Mouse (Mus musculus) midbrain, postnatal 0 days (tissue): ENCODE data around the gene Ctnnbl1. TPM values are rescaled to one million over a fixed set of nuclear protein-coding genes. Genes with fewer than 3 reads are reported as not detected.

Source experiments
- ATAC-seq: fragments of 200-750 bp; cut with Nextera tagmentation; 2 replicates; pipeline ENCODE4 v1.8.0; 2017; ENCODE audit warnings: moderate number of reproducible peaks, mild to moderate bottlenecking, moderate TSS enrichment, moderate library complexity; ENCODE audit not compliant: low FRiP score
- DNase-seq: peaks from one replicate; pipeline ENCODE4 v3.0.0-alpha.2; 2015; ENCODE audit warnings: low spot score
- H3K27ac ChIP-seq: fragments of 300-500 bp; sonication (generic); 2 replicates; pipeline ENCODE4 v1.5.1; 2014; ENCODE audit warnings: low read depth, mild to moderate bottlenecking, low read length, mixed read lengths
- H3K27me3 ChIP-seq: fragments of 300-500 bp; sonication (generic); 2 replicates; pipeline ENCODE4 v1.6.1; 2014; ENCODE audit warnings: low read length, control low read depth, mixed read lengths; ENCODE audit not compliant: insufficient read depth
- H3K36me3 ChIP-seq: fragments of 300-500 bp; sonication (generic); 2 replicates; pipeline ENCODE4 v1.6.1; 2014; ENCODE audit warnings: low read length, control low read depth, mixed read lengths; ENCODE audit not compliant: insufficient read depth
- H3K4me1 ChIP-seq: fragments of 300-500 bp; sonication (generic); 2 replicates; pipeline ENCODE4 v1.6.1; 2014; ENCODE audit warnings: mild to moderate bottlenecking, control low read depth, antibody characterized with exemption, low read length, mixed read lengths; ENCODE audit not compliant: insufficient read depth
- H3K4me2 ChIP-seq: fragments of 300-500 bp; sonication (generic); 2 replicates; pipeline ENCODE4 v1.6.1; 2014; ENCODE audit warnings: low read depth, mild to moderate bottlenecking, low read length, mixed read lengths; ENCODE audit not compliant: poor library complexity, severe bottlenecking
- H3K4me3 ChIP-seq: fragments of 300-500 bp; sonication (generic); 2 replicates; pipeline ENCODE4 v1.5.1; 2014; ENCODE audit warnings: low read depth, mild to moderate bottlenecking, low read length, moderate library complexity
- H3K9ac ChIP-seq: fragments of 300-500 bp; sonication (generic); replicated peaks from 2 replicates; pipeline ENCODE4 v1.6.1; 2014; ENCODE audit warnings: mild to moderate bottlenecking, low read length, moderate library complexity, mixed read lengths; ENCODE audit not compliant: poor library complexity, severe bottlenecking
- H3K9me3 ChIP-seq: fragments of 300-500 bp; sonication (generic); 2 replicates; pipeline ENCODE4 v1.6.1; 2016; ENCODE audit warnings: low read length, control low read depth
- CTCF ChIP-seq: IDR thresholded peaks from 2 replicates; pipeline ENCODE4 v1.5.1; 2016; ENCODE audit warnings: antibody characterized with exemption, mild to moderate bottlenecking
- WGBS: fragments of 180-500 bp; shearing (Covaris S2); extraction: QIAGEN DNeasy Blood & Tissue Kit; methylation state at CpG from one replicate; pipeline ENCODE4 v1.1.7; 2014; 5-methylcytosine and 5-hydroxymethylcytosine counted together
- polyA plus RNA-seq: library from polyadenylated mRNA; unstranded; fragments of >200 nt; fragmentation: Nextera tagmentation; extraction: Ambion mirVana; gene quantifications from 2 replicates; pipeline ENCODE4 v1.2.1, GENCODE M21; 2015
- total RNA-seq: library from RNA; depleted of rRNA; stranded (reverse); fragments of >200 nt; gene quantifications from 2 replicates; pipeline ENCODE4 v1.2.3, GENCODE M21; 2014

The Ctnnbl1 gene
- total and polyA plus RNA-seq, 2 experiments from 2014 or later, result 40.0 to 44.7 TPM

DNA sequence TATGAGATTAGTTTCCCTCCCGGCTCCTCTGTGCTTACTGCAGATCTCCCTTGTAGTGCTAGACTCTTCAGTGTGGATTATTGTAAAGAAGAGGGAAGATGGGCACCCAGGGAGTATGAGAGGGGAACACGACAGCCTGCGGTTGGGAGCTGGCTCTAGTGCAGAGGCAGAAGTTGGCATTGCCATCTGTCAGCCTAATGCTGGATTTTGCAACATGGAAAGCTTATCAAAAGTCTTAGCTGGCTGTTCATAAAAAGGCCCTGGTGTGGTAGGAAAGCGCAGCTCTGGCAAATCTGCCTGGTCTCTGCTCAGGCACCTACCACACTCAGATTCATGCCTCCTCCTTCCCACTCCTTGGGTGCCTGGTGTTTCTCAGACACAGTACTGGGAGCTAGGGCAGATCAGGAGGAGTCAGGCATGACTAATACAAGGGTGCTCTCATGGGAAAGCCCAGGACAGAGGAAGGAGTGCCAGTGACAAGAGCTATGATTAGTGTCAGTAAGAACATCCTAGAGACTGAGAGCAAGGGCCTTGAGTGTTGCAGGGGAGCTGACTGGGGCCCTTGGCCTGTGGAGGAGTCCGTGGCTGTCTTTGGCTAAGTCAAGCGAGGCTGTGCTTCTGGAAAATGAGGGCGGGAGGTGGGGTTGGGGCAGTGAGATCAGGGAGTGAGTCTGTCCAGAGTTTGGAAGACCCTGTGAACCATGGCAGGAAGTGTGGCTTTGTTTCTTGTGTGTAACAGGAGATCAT, 70.6 kb downstream of the Ctnnbl1 start:
- H3K9ac ChIP-seq, result no peak overlapping the region
- no peak for ATAC-seq
- H3K27ac ChIP-seq, result peak overlapping the region; percentile 21
- H3K4me2 ChIP-seq, result no peak overlapping the region
- WGBS, result 52% methylated on average over 7 of the region's 7 CpGs
- no peak overlapping the region for H3K4me3 ChIP-seq
- H3K27me3 ChIP-seq, result no peaks in the 10 kb centered on the region
- DNase-seq, result no peak
- no peaks in the 10 kb centered on the region for H3K9me3 ChIP-seq
- peaks cover 3% of the 10 kb centered on the region; the same call in 1 of the 2 replicates for H3K36me3 ChIP-seq
- no peak for TF ChIP-seq CTCF
- H3K4me1 ChIP-seq, result peaks cover 22% of the 10 kb centered on the region

DNA sequence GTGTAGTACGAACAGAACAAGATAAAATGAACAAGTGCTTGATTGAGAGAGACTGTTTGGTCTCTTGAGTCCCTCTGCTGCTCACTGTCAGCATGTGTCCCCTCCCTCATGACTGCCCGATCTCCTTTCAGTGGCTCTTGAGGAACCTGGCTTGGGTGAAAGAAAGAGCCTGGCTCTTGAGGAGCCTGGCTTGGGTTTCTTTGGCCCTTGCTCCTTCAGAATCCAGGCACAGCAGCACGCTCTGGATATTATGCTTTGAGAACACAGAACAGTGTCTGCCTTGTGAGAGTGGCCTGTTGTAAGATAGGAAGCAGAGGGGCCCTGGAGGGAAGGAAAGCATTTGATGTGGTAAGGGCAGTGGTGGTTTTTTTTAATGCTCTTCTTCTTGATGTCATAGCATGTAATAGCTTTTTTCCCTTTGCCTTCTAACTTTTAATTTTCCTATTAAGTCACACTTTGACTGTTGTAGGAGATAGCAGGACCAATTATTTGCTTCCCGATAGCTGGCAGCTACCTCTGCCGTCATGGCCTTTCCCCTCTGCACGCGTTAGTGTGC, 71.2 kb downstream of the Ctnnbl1 start:
- no peaks in the 10 kb centered on the region for H3K27me3 ChIP-seq
- WGBS, result 46% methylated on average over 7 of the region's 7 CpGs
- H3K27ac ChIP-seq, result peak overlapping the region; percentile 21; the same call in 1 of the 2 replicates
- no peak overlapping the region for H3K4me2 ChIP-seq
- no peaks in the 10 kb centered on the region for H3K9me3 ChIP-seq
- TF ChIP-seq CTCF, result peak; percentile 2; the same call in 1 of the 2 replicates
- H3K9ac ChIP-seq, result no peak overlapping the region
- H3K4me1 ChIP-seq, result peaks cover 22% of the 10 kb centered on the region
- peaks cover 3% of the 10 kb centered on the region; the same call in 1 of the 2 replicates for H3K36me3 ChIP-seq
- ATAC-seq (peak; percentile 44; the same call in 1 of the 2 replicates), DNase-seq (peak; percentile 5)
- H3K4me3 ChIP-seq, result no peak overlapping the region

DNA sequence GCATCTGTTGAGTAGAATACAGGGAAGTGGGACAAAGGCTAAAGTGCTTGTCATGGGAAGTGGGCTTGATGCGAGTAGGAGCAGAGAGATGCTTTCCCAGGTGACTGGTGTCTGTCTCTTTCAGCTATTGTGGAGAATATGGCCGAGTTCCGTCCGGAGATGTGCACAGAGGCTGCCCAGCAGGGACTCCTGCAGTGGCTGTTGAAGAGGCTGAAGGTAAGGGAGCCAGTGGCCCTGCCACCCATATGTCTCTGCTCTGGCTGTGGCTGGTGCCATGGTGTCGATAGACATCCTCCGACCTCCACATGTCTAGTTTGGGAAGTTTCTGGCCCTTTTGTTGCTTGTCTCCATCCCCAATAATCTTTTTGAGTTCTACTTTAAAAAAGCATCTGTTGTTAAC, 72.1 kb downstream of the Ctnnbl1 start:
- Histone ChIP-seq H3K4me2 (no peak overlapping the region), H3K36me3 (peaks cover 3% of the 10 kb centered on the region; the same call in 1 of the 2 replicates), H3K9me3 (no peaks in the 10 kb centered on the region), H3K27me3 (no peaks in the 10 kb centered on the region), H3K9ac (no peak overlapping the region), H3K4me3 (no peak overlapping the region), H3K27ac (no peak overlapping the region), H3K4me1 (peaks cover 22% of the 10 kb centered on the region)
- DNase-seq, result no peak
- WGBS, result 83% methylated on average over 6 of the region's 6 CpGs
- no peak for ATAC-seq
- TF ChIP-seq CTCF, result no peak

DNA sequence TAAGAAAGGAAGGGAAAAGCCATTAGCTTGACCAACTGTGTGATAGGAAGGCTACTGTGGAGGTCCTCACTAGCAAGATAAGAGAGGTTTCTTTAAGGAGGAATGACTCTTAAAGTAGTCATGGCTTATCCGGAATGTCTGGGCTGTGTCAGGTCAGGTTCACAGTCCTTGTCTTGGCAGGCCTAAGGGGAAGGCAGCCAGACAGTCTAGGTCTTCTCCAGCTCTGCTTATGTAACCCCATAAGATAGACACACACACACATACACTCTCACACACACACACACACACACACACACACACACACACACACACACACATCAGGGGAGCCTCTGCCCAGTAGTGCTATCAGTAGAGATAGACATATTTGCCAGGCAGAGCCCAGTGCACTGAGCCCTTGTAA, 73.5 kb downstream of the Ctnnbl1 start:
- no peak overlapping the region for H3K4me3 ChIP-seq
- no peak overlapping the region for H3K27ac ChIP-seq
- H3K27me3 ChIP-seq, result no peaks in the 10 kb centered on the region
- H3K4me1 ChIP-seq, result peaks cover 25% of the 10 kb centered on the region
- no peak overlapping the region for H3K9ac ChIP-seq
- TF ChIP-seq CTCF, result no peak
- no peak overlapping the region for H3K4me2 ChIP-seq
- ATAC-seq (no peak), DNase-seq (no peak)
- no peaks in the 10 kb centered on the region for H3K9me3 ChIP-seq
- 94% methylated on average over 1 of the region's 1 CpGs for WGBS
- H3K36me3 ChIP-seq, result peaks cover 3% of the 10 kb centered on the region; the same call in 1 of the 2 replicates

DNA sequence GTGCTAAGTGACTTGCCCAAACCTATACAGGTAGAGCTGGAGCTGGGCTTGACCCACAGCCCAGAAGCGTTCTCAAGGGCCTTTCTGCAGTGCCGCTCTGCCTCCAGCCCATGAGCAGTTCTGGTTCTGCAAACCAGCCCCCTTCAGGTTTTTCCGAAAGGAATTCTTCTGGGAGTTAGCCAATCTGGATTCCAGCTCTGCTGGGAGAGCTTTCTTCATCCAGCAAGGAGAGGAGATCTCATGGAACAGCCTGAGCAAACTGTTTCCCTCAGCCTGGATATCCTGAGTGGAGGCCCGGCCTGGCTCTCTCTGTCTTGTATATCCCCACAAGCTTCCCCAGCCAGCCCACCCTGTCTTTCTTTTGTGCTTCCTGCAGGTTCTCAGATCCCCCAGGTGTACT, 75.9 kb downstream of the Ctnnbl1 start:
- Histone ChIP-seq H3K27ac (no peak overlapping the region), H3K9me3 (no peaks in the 10 kb centered on the region), H3K9ac (no peak overlapping the region), H3K4me1 (peaks cover 11% of the 10 kb centered on the region), H3K36me3 (peaks cover 3% of the 10 kb centered on the region; the same call in 1 of the 2 replicates), H3K4me2 (no peak overlapping the region), H3K27me3 (no peaks in the 10 kb centered on the region), H3K4me3 (no peak overlapping the region)
- ATAC-seq (no peak), DNase-seq (no peak)
- 90% methylated on average over 4 of the region's 4 CpGs for WGBS
- no peak for TF ChIP-seq CTCF
